Mouse (Mus musculus) adrenal gland (tissue): ENCODE data around the gene Lage3.
"Not testable (repeated sequence)": the region's sequence is repeated elsewhere in the genome, so short reads cannot be mapped to it uniquely, and the experiment has no call there.

Source experiments
- intact Hi-C: fragments of 180-260 bp; cut with DNase I; formaldehyde crosslinking; loops from one replicate; pipeline ENCODE4 v1.15.1; 2025
- long read RNA-seq, 2 experiments: library from polyadenylated mRNA; unstranded; transcript quantifications; one replicate each; pipeline ENCODE4 v2.0.0; 2020; ENCODE audit warnings: borderline replicate concordance in 1 of 2; ENCODE audit not compliant: insufficient replicate concordance in 1 of 2

The Lage3 gene
- long read RNA-seq, experiment 1, transcript Lage3-201 (3 exons, 761 nt), result major isoform, 43 of 48 reads
- long read RNA-seq, experiment 1, partial matches to known transcripts, result 0 of 48 reads
- long read RNA-seq, experiment 1, other reads (novel, unspliced or antisense), result 3 of 48 reads
- long read RNA-seq, experiment 2, transcript Lage3-201 (3 exons, 761 nt), result major isoform, 30 of 35 reads
- long read RNA-seq, experiment 2, partial matches to known transcripts, result 5 of 35 reads
- long read RNA-seq, experiment 2, other reads (novel, unspliced or antisense), result 0 of 35 reads

DNA sequence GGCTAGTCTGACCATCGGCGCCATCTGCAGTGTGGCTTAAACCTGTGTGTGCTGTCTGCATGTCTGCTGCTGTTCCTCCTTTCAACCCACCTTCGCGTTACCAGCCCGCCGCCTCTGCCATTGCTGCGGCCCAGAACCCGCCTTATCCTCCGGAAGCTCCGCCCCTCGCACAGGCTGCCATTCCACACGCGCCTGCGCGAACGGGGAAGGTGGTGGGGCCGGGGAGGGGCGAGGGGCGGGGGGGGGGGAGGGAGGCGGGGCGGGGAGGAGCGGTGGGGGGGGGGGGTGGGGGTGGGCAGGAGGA, at the start of gene Lage3:
Gene Lage3, minus strand, starts transcription at position 152 of the 304 bp plus-strand sequence.
- intact Hi-C loops, result no loop called here

DNA sequence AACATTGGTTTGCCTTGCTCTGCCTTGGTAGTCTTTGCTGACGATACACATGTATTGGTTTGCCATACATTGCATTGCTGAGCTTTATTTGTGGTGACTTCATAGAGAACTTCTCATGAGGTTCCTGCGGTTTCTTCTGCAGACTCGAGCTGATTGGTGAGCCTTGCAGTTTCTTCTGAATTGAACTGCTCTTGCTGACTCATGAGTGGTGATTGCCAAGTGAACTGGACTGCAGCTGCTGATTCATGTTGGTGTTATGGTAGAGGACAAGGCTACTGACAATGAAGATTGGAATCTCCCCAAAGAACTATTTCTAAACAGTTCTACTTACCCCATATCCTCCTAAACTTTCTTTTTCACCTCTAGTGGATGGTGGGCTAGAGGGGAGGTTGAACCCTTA, 46.7 kb upstream of the Lage3 start:
- intact Hi-C loops, result no loop called here

DNA sequence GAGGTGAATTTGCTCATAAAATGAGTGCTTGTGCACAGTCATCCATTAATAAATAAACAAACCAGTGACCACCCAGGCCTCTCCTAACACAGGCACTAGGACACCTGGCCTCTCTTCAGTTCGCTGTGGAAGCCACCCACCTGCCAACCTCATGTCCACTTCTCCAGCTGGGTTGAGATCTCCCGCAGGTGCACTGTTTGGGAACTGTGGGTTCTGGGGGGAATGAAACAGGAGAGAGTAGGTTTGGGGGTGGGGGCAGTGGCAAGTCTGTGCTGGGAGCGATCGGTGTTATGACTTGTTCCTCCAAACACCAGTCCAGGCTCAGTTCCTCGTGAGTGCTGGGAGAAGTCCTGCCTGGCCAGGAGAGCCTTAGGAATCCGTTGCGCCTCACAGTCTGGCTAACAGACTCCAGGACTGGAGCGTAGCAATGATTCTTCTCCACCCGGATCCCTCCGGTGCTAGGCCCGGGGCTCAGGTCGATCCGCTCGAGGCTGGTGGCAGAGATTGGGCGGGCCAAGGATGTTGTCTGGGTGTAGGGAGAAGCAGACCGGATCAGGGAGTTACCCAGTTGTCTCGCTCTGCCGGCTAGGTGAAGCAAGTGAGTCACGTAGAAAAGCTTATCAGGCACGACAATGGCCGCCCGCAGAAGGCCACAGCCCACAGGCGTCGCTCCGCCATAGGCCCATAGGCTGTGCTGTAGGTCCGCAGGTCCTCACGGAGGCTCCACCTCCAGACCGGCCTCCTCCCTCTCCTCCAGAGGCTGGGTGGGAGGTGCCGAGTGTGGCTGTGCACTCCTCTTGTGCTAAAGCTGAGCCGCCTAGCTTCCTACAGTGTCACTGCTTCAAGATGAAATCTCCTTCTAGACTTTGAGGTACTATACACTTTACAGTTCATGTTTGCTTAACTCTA, 39.4 kb upstream of the Lage3 start, which contains the start of the genes Fam3a and Ikbkg:
Gene Fam3a, minus strand, starts transcription at position 738 of the 909 bp plus-strand sequence.
Gene Ikbkg, plus strand, starts transcription at position 756 of the 909 bp plus-strand sequence.
- intact Hi-C loops, result no loop called here

DNA sequence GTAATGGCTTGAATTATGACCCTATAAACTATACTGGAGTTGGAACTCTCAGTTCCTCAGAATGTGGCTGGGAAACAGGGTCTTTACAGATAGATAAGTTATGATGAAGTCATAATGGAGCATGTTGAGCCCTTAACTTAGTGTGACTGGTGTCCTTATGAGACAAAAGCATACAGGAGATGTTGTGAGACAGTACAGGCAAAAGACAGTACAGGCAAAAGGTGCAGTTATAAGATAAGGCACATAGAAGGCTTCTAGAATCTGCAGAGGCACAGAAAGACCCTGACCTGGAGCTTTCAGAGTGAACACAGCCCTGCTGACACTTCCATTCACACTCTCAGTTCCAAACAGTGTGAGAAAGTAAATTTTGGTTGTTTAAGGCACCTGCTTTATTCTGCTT, 34.7 kb upstream of the Lage3 start:
- intact Hi-C loops, result no loop called here

DNA sequence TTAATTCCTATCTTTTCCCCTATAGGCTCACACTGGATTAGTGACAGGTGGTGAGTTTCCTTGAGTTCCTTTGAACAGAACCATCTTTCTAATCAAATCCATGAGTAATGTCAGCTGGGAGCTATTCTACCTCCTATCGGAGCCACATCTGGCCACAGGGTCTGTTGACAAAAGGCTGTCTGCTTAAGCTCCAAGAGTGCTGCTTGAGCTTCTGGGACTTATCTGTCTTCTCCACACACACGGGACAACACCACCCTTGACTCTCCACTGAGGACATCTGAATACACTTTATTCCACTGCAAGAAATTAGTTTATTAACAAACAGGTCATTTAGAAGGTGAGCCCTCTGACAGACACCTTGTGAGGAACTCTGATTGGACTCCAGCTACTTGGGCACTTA, 31.0 kb upstream of the Lage3 start:
- intact Hi-C loops, result no loop called here

DNA sequence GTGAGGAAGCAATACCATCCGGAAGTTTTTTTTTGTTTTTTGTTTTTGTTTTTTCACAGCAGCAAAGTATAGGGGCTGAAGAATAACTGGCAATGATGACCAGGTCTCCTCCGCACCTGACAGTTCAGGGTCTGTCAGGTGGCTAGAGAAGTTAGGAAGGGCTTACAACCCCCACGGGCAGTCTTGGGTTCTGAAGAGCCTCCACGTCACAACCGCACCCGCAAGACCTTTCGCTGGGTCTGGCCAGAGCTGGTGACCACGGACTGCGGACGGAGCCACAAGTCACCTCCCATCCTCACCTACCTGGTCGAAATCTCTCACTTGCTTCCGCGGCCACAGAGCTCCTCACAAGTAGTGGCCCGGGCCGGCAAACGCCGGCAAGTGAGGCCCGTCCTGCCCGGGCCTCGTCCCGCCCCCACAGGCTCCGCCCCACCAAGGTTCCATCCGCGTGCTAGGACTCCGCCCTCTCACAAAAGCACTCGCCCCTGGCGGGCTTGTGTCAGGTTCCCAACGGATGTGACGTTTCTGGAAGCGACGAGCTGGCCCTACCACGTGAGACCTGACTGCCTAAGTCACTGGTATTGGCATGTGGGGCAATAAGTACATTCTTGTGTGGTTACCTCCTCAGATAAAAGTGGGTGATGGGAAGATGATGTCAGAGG, 19.6 kb upstream of the Lage3 start, which contains the start of the genes Ubl4a and Slc10a3:
Gene Ubl4a, minus strand, starts transcription at position 331 of the 662 bp plus-strand sequence.
Gene Slc10a3, minus strand, starts transcription at position 462 of the 662 bp plus-strand sequence.
- intact Hi-C loops, result no loop called here

DNA sequence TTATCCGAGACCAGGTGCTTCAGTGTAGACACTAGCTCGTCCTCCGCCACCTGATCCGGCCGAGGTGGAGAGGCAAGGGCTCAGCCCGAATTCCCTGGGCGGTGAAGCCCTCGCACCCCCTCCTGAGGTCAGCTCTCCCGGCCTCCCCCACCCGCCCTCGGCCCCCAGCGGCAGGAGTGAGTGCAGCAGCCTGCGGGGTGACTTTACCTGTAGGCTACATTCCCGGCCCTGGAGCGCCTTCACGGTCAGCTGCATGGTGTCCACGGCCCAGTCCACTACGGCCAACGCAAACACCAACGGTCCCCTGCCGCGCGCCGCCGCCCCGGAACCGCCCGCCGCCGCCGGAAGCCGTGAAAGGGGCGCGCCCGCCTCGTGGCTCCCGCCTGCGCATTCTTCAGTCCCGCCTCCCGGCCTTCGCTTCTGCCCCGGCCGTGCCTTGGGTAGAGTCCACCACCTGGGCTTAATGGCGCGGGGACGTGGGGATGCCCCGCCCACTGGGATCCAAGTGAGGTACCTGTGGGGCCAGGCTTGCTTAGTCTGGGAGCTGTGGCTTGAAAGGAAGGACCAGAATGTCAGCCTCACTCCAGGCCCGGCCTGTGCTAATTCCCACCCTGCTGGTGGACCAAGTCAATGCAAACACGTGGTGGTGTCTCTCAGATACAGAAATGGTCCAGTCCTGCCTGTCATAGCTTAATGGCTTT, 14.9 kb upstream of the Lage3 start:
- intact Hi-C loops, result loop anchor here (5.0 kb wide), 1 partner anchor 56 kb away; the partner anchor contains the start of gene Fam50a

DNA sequence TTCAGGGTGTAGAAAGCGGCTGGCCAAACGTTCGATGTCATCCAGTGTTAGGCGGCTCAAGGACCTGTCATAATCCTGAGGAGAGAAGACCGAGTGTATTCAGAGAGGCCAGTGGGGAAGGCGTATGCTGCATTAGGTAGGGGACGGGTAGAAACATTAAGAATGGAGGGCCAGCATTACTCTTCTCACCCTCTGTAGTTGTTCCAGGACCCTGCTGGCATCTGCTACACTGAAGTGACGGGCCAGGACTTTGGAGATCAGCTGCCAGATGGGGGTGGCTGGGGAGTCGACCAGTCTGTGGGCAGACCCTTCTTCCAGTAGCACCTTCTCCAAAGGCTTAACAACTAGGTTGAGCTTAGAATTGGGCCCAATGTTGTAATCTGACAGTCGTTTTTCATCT, 14.1 kb upstream of the Lage3 start:
- intact Hi-C loops, result loop anchor here (5.0 kb wide), 1 partner anchor 55 kb away; the partner anchor contains the start of gene Fam50a

DNA sequence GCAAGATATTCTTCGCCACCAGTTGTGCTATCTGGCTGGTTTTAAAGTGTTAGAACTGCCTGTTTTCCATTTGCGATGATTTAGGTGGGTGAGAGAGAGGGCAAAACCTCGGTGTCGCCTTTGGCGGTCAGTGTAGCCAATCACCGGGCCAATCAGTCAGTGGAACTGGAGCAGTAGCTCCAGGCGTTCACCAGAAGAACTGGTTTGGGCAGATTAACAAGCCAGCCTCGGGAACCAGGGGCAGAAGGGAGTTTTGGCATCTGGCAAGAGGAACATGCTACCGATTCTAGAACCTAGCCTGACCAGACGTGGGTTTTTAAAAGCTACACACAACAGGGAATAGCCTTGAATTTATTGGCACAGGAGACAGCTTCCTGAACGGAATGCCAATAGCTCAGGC, 5.8 kb upstream of the Lage3 start:
- intact Hi-C loops, result no loop called here

DNA sequence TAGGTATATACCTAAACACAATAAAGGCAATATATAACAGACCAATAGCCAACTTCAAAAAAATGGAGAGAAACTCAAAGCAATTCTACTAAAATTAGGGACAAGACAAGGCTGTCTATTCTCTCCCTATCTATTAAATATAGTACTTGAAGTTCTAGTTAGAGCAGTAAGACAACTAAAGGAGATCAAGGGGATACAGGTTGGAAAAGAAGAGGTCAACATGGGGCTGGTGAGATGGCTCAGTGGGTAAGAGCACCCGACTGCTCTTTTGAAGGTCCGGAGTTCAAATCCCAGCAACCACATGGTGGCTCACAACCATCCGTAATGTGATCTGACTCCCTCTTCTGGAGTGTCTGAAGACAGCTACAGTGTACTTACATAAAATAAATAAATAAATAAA, 3.7 kb upstream of the Lage3 start:
- intact Hi-C loops, result not testable (repeated sequence)

DNA sequence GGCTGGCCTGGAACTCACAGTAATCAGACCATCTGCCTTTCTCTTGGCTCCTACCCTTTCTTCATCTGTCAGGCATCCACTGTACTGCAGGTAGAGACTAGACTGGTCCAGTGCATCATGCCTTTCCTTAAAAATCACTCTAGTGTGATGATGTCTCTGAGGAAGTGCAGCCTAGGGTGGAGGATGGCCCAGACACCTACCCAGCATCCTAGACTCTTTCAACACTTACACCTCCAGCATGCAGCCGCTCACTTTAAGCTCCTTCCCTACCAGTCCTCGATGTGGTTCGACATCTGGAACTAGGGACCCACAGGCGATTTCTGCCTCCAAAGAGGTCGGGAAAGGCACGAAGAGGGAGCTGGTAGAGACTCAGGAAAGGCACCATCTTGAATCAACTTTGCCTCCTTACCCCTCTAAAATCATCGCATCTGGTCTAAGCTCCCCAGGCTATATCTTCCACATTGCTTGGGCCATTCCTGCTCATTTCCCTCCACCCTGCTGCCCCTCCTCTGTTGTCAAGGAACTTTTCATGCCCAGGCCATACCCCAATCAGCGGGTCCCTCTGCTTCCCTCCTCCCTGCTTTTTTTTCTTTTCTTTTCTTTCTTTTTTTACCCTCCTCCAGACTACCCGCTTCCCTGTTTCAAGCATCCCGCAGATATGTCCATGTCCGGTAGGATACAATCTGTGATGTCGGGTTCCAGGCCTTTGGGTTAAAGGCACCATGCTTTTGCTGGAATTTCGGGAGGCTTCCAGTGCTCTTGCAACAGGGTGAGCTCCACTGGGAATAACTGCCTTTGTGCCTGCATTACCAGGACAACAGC, 562 bp downstream of the Lage3 start:
- intact Hi-C loops, result no loop called here

DNA sequence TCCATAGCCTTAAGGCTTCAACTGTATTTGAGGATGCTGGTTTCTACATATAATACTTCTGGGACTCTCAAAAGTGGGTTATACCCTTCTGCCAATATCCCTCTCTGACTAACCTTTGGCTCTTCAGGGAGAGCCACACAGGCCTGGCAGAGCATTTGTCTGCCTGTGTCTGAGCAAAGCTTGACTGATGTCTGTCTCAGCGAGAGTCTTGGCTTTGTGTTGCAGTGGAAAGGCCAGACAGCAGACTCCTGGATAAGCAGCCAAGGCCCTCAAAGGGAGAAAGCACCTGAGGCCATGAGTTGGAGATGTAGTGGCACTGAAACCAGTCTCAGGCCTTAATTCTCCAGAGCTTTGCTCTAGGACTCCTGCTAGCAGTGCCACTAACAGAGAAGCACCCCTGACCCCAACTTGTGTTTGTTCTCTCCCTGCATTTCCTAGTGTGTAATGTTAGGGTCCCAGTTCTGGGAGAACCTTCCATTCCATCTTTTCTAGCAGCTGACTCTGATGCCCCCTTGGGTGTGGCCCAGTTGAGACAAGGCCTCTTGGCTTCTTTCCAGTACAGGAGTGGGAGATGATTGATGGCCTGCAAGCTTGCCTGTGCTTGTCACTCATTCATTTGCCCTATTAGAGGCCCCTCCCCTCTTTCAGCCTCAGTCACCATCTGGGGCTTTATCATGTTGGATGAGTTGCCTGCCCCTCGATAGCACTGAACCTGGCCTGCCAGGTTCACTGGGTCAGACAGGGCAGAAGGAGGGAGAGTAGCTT, 23.1 kb downstream of the Lage3 start:
- intact Hi-C loops, result no loop called here

DNA sequence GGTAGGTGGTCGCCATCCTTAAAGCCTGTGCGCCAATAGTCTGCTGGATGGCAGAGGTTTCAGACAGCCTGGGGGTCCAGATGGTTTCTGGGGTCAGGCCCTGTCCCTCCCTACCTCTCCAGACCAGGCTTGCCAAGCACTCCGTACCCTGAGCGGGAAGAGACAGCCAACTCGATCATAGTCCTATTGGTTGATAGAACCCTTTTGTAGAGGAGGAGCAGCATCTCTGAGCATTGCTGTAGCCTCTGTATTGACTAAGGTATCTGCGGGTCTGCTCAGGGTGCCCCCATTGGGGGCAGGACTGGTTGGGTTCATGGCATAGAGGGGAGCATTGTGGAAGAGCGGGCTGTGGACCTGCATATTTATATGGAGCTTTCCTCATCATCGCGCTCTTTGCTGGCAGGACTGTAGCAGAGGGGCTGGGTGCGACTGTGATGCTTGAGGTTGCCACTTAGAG, 24.2 kb downstream of the Lage3 start:
- intact Hi-C loops, result no loop called here

DNA sequence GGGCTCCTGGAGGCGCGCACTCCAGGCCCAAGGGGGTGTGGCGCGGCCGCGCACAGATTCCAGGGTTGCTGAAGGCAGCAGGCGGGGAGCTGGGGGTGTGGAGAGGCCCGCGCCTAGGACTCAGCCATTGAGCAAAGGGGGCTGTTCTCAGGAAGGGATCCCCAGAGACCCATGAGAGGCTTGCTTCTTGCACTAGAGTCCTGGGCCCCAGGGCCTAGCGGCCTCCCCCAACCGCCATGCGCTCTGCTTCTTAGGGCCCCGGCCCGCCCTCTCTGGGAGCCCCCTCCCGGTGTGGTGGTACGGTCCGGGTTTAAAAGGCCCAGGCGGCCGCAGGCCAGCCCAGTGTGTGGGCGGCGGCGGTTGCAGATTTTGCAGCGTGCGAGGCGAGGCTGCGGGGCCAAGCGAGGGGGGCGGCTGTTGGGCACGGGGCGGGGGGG, 24.7 kb downstream of the Lage3 start, which contains the start of gene Plxna3:
Gene Plxna3, plus strand, starts transcription at position 342 of the 437 bp plus-strand sequence.
- intact Hi-C loops, result no loop called here

DNA sequence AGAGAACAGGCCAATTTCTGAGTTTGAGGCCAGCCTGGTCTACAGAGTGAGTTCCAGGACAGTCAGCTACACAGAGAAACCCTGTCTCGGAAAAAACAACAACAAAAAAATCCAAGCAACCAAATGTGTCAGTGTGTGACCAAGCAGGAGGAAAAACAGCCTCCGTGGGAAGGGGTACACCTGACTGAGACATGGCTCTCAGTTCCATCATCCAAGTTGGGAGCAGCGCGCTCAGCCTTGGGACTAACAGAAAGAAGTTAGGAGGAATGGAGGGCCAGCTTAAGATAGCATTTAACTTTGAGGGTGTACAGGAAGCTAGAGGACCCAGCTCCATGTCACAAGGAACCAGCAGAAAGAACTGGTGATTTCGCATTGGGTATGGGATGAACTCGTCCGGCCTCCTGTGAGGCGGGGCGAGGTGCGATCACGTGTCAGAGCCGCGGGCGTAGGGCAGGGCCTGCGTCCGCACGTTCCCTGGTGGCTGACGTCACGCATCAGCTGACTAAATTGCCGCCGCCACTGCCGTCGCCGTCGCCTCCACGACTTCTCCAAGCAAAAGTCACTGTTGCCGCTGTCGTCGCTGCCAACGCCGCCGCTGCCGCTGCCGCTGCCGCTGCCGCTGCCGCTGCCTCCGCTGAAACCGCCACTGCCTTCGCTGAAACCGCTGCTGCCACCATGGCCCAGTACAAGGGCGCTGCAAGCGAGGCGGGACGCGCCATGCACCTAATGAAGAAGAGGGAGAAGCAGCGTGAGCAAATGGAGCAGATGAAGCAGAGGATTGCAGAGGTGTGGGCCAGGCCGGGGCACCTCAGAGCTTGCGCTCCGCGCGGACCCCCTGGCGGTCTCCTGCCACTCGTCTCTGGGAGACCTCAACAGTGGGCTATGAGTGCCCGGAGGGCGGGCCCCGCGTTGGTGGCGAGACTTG, 40.6 kb downstream of the Lage3 start, which contains the start of gene Fam50a:
Gene Fam50a, plus strand, starts transcription at position 494 of the 925 bp plus-strand sequence.
- intact Hi-C loops, result loop anchor here (5.0 kb wide), 1 partner anchor 54 kb away; no protein-coding TSS in a partner anchor

DNA sequence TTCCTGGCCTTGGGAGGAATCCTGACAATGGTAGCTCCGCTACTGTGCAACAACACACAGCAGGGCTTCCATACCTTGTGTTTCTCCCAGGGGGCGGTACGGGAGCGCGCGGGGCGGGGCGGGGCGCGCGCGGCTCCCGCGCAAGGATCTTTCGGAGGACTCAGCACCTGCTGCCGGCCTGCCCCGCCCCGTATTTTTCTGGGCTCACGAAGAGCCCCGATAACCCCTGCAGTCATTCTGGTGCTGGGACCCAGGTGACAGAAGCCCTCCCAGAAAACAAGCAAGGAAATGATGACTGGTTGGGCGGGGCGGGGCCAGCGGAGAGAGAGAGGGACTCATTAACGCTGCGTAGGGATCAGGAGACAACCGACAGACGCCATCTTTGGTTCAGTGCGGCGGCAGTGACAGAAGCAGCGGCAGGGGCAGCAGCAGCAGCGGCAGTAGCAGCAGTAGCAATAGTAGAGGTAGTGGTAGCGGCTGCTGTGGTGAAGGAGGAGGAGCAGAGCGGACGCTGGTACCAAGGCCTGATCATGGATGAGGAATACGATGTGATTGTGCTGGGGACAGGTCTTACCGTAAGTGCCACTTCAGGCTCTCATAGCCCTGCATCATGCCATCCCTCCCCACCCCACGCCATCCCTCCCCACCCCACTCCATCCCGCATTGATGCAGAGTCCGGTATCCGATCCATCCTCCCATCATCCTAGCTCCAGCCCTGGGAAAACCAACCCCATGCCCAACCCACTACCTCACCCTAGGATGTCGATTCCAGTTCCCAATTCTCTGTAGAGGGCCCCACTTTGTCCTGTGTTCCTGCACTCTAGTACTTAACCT, 48.3 kb downstream of the Lage3 start, which contains the start of gene Gdi1:
Gene Gdi1, plus strand, starts transcription at position 132 of the 834 bp plus-strand sequence.
- intact Hi-C loops, result loop anchor here (5.0 kb wide), 1 partner anchor 58 kb away; the partner anchor contains the start of gene Flna
